Mouse (Mus musculus): Measurements from ENCODE around the gene Acad11. TPM values are rescaled to one million over a fixed set of nuclear protein-coding genes. Genes with fewer than 3 reads are reported as not detected.

Gene Acad11
- polyA plus RNA-seq, 2 experiments: 13.5 to 16.3 TPM

DNA sequence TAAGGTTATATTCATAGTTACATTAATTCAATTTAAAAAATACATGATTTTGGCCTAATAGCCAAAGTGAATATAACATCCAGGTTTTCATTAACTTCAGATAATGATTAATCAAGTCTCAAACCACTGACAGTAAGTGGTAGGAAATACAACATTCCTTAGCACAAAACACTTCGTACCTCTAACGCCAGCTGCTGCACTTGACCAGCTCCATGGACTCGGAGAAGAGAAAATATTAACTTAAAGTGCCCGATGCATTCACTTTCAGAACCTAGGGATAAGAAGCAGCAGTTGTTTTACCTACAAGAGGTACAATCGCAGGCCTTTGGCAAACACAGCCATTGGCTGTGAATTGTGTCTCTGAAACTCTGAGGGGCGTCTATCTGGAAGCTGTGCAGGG lies 109.2 kb downstream of the Acad11 start:
- peaks cover 10% of the 10 kb centered on the region for H3K36me3 ChIP-seq (replicated peaks; ENCODE audit: control insufficient read depth, insufficient read depth, low read depth)
- H3K4me1 ChIP-seq (replicated peaks; ENCODE audit: control insufficient read depth in 2 of 2, insufficient read depth in 2 of 2, low read length in 1 of 2): no peaks in the 10 kb centered on the region

More for the DNA sequence above, 109.2 kb downstream of the Acad11 start:
- Histone ChIP-seq H3K9ac (replicated peaks) (no peak overlapping the region), H3K4me2 (ENCODE audit: low read depth) (no peak overlapping the region), H3K27me3 (ENCODE audit: control insufficient read depth, insufficient read depth, low read length) (no peaks in the 10 kb centered on the region), H3K4me3 (ENCODE audit: insufficient read depth in 1 of 2, low read depth in 2 of 2, low read length in 2 of 2) (no peak overlapping the region), H3K27ac (no peak overlapping the region), H3K9me3 (ENCODE audit: control insufficient read depth, low read length) (no peaks in the 10 kb centered on the region)
- 83% methylated on average over 6 of the region's 6 CpGs for WGBS (ENCODE audit: insufficient replicate concordance)
- ATAC-seq (ENCODE audit: insufficient read depth) (no peak), DNase-seq (ENCODE audit: low read depth in 3 of 3, low spot score in 3 of 3) (no peak)
- TF ChIP-seq EP300 (IDR thresholded peaks at IDR 0.05; ENCODE audit: low read depth) (no peak), CTCF (IDR thresholded peaks at IDR 0.05; ENCODE audit: low read depth) (no peak)

Other genes starting within 250 kb of the Acad11 start
- 2.1 and 2.7 TPM in 2 replicates for gene Nphp3, start 60.8 kb upstream of the Acad11 start, polyA plus RNA-seq (2012; rRNA removed)
- 0.74 and 1.0 TPM in 2 replicates for gene Nphp3, start 60.8 kb upstream of the Acad11 start, polyA plus RNA-seq (2014; fragmentation: Nextera tagmentation; extraction: Ambion mirVana)
- gene Gm28305, start 22.7 kb upstream of the Acad11 start, polyA plus RNA-seq (2012; rRNA removed): not detected in 2 replicates
- not detected in 2 replicates for gene Gm28305, start 22.7 kb upstream of the Acad11 start, polyA plus RNA-seq (2014; fragmentation: Nextera tagmentation; extraction: Ambion mirVana)
- gene Uba5, start 243 bp upstream of the Acad11 start, polyA plus RNA-seq (2012; rRNA removed): 9.6 and 14.6 TPM in 2 replicates
- 21.2 and 21.4 TPM in 2 replicates for gene Uba5, start 243 bp upstream of the Acad11 start, polyA plus RNA-seq (2014; fragmentation: Nextera tagmentation; extraction: Ambion mirVana)
- gene Ackr4, start 63.6 kb downstream of the Acad11 start, polyA plus RNA-seq (2012; rRNA removed): 0.09 and 0.11 TPM in 2 replicates
- 0.19 and 0.24 TPM in 2 replicates for gene Ackr4, start 63.6 kb downstream of the Acad11 start, polyA plus RNA-seq (2014; fragmentation: Nextera tagmentation; extraction: Ambion mirVana)
- 9.3 and 15.6 TPM in 2 replicates for gene Dnajc13, start 199.6 kb downstream of the Acad11 start, polyA plus RNA-seq (2012; rRNA removed)
- 7.0 and 10.4 TPM in 2 replicates for gene Dnajc13, start 199.6 kb downstream of the Acad11 start, polyA plus RNA-seq (2014; fragmentation: Nextera tagmentation; extraction: Ambion mirVana)

All from liver, embryonic 14.5 days (tissue).